Mouse (Mus musculus) hindlimb bud, embryonic 11.5 days (tissue): ENCODE results near the gene Smim6.

Experiments used
- DNase-seq: peaks from one replicate; pipeline ENCODE4 v3.0.0-alpha.2; 2012; ENCODE audit warnings: low read depth, low spot score; ENCODE audit errors: extremely low spot score

Gene Smim6

GRCm38 (mm10) chr11:115900561-115901337 lies 11.1 kb upstream of the Smim6 start:
- no peak for DNase-seq

DNA sequence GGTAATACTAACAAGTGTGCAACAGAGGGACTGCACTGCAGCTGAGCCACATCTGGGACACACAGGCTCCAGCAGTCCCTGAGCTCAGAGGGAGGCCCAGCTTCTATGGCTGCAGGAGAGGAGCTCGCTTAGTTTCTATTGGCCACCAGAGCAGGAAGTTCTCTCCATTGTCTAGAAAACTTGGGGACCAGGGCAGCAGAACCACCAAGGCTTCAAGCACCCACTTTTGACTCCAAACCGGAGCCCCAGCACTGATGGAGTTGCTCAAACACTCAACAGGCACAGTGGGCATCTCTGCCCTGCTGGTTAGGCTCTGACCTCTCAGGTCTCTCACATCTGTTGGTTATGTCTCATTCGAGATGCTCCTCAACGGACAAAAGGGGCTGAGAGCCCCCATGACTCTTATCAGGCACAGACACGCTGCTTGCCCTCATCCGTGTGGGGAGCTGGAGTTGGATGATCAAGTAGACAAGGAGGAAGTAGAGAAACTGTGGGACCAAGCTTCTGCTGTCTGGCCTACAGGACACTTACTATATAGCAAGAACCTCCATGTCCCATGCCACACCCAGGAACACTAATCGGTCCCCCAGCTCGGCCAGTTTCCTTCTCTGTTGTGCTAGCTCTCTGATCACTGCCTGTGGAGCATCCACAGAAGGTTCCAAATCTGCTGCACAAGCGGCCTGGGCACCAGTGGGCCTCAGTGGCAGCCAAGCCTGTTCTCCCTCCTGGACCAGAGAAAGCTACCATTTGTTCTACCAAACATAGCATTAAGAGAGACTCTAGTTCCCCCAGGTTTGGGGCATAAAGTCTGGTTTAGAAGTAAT lies 10.3 kb upstream of the Smim6 start:
- no peak for DNase-seq

DNA sequence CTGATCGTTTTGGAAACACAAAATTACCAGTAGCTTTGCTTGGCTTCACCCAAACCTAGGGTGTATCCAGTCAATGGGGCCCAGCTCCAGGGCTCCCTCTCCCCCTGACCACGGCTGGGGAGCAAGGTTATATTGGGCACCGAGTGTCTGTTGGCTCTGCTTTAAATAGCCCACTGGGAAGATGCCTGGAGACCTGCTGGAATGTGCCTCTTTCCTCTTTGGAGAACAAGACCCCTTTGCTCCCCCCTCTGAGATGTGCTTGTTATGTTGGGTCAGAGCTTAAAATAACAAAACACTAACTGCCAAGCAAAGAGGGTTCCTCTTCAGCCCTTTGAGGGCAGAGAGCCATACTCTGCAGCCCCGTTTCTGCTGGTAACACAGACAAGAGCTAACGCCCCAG lies 9.6 kb upstream of the Smim6 start:
- no peak for DNase-seq

- no peak for DNase-seq
These were observed 9.0 kb upstream of the Smim6 start for GRCm38 (mm10) chr11:115902831-115903230.

DNA sequence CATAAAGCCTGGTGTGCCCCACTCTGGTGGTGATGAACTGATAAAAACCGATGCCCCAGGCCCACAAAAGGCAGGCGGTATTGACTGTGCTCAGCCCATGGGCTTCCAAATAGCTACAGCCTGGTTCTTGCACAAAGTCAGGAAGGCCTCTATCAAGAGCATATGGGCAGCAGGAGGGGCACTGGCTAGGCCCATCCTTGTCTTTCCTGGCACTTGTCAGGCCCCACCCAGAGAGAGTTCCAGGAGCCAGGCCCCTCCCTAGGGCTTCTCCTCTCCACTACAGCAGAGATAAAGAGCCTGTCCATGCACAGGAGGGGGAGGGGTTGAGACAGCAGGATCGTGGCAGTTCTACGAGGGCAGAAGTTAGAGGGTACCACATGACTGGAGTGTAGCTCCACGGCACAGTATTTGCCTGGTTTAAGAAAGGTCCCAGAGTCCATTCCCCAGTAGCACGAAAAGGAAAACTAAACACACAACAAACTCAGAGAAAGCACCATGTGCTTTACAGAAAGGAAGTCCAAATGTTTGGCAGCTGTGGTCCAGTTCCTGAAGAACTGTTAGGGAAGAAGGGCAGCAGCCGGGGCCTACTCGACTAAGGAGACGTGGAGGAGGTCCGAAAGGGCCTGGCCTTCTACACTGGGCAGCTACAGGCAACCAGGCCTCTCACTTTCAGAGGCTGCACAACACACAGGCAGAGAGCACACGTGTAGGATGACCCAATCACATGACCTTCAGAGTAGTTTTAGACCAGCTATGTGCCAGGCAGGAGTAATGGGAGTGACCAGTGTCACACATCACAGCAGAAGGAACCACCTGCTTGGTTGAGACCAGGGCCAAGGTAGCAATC lies 8.2 kb upstream of the Smim6 start:
- no peak for DNase-seq

DNA sequence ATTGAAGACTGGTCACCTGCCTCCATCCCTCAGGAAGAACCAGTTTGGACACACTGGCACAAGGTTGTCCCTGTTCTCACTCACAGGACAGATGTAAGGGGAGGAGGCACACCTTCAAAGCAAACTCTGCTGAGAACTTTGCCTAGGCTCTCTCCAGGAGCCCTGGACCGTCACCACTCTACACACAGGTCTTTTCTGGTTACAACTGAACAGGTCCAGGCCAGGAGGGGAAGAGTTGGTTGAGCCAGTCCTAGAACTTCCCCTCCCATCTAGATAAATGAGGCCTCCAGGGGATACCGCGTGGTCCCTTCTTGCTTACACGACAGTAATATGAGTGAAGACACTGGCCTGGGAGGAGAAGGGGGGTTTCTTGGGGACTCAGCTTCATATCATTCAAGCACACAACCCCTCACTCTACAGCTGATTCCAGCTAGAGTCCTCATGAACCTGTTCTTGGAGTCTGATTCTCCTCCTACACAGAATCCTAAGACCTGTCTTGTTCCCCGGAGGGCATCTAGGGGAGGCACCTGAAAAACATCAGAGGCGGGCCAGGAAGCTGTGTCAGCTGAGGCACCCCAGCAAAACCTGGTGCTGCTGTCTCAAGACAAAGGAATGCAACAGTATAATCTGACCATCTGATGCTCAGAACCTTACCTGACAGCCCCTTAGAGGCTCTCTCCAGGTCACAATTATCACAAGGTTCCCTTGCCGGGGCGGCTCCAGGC lies 7.4 kb upstream of the Smim6 start:
- DNase-seq, result no peak

DNA sequence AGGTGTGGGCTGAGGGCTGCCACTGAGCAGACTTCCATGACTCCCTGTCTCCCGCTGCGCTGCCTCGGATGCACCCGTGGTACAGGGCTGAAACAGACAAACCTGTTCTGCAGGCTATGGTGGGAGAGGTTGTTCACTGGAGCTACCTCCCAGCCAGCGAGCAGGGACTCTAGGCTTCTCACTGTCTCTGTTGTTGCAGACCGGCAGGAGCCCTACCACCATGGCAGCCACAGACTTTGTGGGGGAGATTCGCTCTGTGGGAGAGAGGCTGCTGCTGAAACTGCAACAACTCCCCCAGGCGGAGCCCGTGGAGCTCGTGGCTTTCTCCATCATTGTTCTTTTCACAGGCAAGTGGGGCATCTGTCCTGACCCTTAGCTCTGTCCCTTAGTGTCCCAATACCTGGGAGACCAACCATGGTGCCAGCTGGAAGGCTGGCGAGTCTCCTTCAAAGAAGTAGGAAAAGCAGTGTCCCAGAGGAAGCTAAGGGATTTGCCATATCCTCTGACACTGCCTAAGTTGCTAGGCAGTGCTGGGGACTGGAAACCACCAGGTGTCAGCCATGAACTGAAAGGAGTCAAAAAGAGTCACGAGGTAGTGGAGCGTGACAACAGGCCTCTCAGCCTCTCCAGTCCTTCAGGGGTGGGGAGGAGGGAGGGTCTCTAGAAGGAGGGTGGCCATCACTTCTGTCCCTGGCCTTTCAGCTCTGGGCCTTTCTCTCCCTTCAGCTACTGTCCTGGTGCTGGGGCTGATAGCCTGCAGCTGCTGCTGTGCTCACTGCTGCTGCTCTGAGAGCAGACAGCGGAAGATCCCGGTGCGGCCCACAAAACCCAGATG lies 6.6 kb upstream of the Smim6 start:
- no peak for DNase-seq

- DNase-seq, result no peak
These were observed 5.7 kb upstream of the Smim6 start for GRCm38 (mm10) chr11:115906116-115906515.

DNA sequence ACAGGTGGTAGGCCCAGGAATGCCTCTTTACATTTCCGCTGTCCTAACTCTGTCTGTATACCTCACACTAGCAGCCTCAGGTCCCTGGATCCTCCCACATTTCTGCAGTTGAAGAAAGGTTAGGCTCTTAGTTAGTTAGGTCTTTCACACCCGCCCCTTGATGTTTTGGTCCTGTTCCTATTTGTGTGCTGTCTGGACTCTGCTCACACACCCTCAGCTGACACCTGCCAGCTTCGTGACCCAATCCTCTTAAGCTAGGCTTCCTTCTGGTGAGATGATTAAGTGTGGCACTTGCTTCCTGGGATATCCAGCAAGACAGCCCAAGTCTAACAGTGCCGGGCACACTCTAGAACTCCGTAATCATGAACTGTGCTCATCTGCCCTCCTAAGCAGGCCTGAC lies 5.3 kb upstream of the Smim6 start:
- no peak for DNase-seq

- no peak for DNase-seq
These were observed 669 bp upstream of the Smim6 start for GRCm38 (mm10) chr11:115911134-115911561.

- DNase-seq, result no peak
These were observed 4.8 kb downstream of the Smim6 start for GRCm38 (mm10) chr11:115916579-115916978.

DNA sequence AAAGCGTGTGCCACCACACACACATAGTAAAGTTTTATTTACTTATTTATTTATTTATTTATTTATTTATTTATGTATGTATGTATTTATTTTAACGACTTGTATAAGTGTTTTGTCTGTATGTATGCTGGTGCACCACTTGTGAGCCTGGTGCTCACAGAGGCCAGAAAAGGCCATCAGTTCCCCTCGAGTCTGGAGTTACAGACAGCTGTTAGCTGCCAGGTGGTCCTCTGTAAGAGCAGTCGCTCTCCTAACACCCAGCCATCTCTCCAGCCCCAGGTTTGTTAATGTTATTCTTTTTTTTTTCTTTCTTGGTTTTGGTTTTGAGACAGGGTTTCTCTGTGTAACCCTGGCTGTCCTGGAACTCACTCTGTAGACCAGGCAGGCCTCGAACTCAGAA lies 6.8 kb downstream of the Smim6 start:
- no peak for DNase-seq

DNA sequence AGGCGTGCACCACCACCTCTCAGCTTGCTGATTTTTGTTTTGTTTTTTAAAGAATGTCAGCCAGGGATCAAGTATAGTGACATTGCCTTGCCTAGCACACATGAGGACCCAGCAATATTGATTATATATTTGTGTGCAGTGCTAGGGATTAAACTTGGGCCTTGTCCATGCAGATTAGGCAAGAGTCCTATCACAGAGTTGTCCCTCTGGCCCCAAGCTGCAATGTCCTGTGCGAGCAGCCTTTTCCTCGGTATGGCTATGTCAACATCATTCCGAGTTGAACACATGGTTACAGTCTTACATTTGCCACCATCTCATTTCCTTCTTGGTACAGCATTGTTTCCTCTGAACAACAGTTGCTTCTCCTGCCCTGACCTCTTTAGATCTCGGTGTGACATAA lies 7.3 kb downstream of the Smim6 start:
- no peak for DNase-seq

DNA sequence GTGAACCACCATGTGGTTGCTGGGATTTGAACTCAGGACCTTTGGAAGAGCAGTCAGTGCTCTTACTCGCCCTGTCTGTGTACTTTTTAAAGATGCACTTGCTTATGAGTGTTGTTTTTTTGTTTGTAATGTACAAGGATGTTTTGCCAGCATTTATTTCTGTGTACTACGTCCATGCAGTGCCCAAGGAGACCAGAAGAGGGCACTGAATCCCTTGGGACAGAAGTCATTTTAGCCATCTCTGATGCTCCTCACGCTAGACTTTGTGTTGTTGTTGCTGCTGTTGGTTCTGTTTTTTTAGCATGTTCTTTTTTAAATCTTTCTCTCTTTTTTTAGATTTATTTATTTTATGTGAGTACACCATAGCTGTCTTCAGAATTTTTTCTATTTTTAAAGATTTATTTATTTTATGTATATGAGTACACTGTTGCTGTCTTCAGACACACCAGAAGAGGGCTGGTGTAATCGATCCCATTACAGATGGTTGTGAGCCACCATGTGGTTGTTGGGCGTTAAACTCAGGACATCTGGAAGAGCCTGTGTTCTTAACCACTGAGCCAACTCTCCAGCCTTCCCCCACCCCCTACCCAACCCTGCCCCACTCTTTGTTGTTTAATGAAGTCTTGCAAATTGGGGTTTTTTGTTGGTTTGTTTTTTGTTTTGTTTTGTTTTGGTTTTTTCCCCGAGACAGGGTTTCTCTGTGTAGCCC lies 8.4 kb downstream of the Smim6 start:
- DNase-seq, result peak; percentile 28

DNA sequence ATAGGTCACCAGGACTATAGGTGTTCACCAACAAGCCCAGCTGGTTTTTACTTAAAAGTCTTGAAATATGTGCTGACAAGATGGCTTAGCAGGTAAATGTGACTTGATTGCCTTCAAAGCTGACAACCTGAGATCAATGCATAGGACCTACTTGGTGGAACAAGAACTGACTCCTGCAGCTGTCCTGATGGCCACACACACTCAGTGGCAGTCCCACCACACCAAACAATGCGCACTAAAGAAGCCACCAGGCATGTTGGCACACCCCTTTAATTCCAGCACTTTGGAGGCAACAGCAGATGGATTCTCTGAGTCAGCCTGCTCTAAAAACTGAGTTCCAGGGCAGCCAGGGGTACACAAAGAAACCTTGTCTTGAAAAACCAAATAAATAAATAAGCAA lies 10.2 kb downstream of the Smim6 start:
- no peak for DNase-seq

- no peak for DNase-seq
These were observed 17.2 kb downstream of the Smim6 start for GRCm38 (mm10) chr11:115929031-115929430.

- DNase-seq, result no peak
These were observed 18.0 kb downstream of the Smim6 start for GRCm38 (mm10) chr11:115929818-115930217.

DNA sequence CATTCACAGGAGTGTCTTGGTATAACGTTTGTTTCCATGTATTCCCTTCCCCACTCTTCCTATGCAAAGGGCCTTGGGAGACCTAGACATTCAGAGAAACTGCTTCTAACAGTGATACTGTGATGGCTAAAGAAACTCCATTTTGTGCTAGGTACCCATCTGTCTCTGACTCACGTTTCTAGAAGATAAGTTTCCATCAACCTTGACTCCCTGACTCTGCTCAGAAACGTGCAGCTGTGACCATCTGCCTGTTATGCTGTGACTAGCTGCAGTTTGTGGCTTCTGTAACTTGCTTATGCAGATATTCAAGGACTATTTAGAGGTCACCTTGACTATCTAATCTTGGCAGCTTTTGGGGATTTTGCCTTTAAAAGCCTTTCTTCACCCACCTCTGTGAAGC lies 19.4 kb downstream of the Smim6 start:
- no peak for DNase-seq

DNA sequence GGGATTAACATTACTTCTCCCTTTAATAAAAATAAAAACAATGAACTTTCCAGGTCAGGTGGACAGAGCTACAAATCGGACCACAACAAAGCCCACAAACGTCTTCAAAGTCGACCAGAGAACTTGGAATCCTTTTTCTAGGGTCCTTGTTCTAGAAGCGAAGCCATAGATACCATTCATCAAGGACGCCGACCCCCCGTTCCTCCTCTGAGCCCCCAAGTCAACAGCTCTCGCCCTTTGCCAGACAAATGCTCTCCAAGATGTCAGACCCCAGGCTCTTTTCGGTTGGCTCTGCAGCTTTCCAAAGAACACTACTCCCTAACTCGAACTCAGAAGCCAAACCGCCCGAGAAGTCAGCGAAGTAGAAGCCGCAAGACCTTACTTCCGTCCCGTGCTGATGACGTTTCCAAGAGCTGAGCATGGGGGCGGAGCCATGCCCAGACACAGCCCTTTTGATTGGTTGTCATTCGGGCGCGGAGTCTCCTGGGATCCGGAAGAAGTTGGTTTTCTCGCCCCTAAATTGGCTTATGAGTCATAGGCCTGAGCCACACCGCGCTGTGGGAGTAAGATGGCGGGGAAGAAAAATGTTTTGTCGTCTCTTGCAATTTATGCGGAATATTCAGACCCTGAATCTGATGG lies 21.4 kb downstream of the Smim6 start, which contains the start of the genes Sap30bp and Recql5:
TSS of gene Sap30bp (plus strand) at position 175 of the 639 bp plus-strand sequence.
TSS of gene Recql5 (minus strand) at position 370 of the 639 bp plus-strand sequence.
- peak; percentile 99 for DNase-seq
